16 mouse cellular contexts compared by ENCODE assay signal in the genomic region with DNA sequence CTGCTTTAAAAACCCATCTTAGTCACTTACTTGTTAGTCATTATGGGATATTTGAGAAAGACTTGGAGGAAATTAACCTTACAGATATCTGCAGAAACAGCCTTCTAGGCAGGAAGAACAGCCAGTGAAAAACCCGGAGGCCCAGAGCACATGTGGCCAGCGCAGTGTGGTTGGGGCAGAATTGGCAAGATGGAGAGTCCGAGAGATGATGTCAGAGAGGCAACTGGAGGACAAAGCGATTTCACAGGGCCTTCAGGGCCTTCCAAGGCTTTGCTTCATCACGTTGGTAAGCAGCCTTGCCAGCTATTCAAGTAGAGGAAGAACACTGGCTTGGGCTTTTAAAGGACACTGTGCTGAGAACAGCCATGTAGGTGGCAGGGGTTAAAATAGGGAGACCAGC. TPM values are rescaled to one million over a fixed set of nuclear protein-coding genes. Genes with fewer than 3 reads are reported as not detected.
A peak's percentile ranks its signal among the peaks of the same experiment; 100 is the strongest.
DNase-seq lines count a peak whose midpoint lies in the region.
"Had no signal": no experiment of that assay in that cellular context is flagged by ENCODE, and none has a peak within 500 bp of the region (broad histone marks: within the 10 kb centered on the region; RNA-seq: fewer than 3 reads in every experiment).

No protein-coding gene starts in this region.

- H3K27me3 ChIP-seq in heart, embryonic 10.5 days (ENCODE audit: insufficient read depth, poor library complexity, severe bottlenecking) = no peaks in the 10 kb centered on the region
- H3K27me3 ChIP-seq: limb, embryonic 15.5 days had no signal

- no peak overlapping the region for H3K4me3 ChIP-seq in heart, embryonic 10.5 days
- H3K4me3 ChIP-seq: limb, embryonic 15.5 days had no signal

- no peaks in the 10 kb centered on the region for H3K36me3 ChIP-seq in heart, embryonic 10.5 days
- H3K36me3 ChIP-seq: limb, embryonic 15.5 days had no signal

- intact Hi-C loops in heart, postnatal 10 days (cut with DNase I) = no loop called here

- 0 out of 2 replicates have a peak, but pooled peaks cover 4% of the 10 kb centered on the region for H3K4me1 ChIP-seq in heart, embryonic 10.5 days
- H3K4me1 ChIP-seq: limb, embryonic 15.5 days had no signal

- DNase-seq in heart, adult 18-20 months = peak; percentile 50 to 84
- DNase-seq in heart, embryonic 10.5 days (ENCODE audit: low spot score) = no peak
- peak; percentile 70 for DNase-seq in NIH3T3 (ENCODE audit: low read depth)
- DNase-seq in fat pad, adult 2 months (ENCODE audit: extremely low read depth, low read depth, low spot score) = peak; percentile 64
- peak; percentile 47 to 49 for DNase-seq in heart, postnatal 10 days
- no peak for DNase-seq in cerebellum, adult 9-11 months
- no peak for DNase-seq in layer of hippocampus, adult 9-10 months (ENCODE audit: low spot score)
- no peak for DNase-seq in ovary, postnatal 14 days (ENCODE audit: low spot score)
- DNase-seq: B cell, adult 2 months; cerebellum, adult 11 months; layer of hippocampus, postnatal 36 days had no signal

- H3K27ac ChIP-seq in heart, embryonic 10.5 days = no peak overlapping the region
- H3K27ac ChIP-seq: limb, embryonic 15.5 days had no signal

- 79% methylated on average over 5 of the region's 5 CpGs for WGBS in heart, embryonic 10.5 days

- 0 out of 2 replicates have a peak, but pooled peaks cover 3% of the 10 kb centered on the region for H3K9me3 ChIP-seq in heart, embryonic 10.5 days
- H3K9me3 ChIP-seq: limb, embryonic 15.5 days had no signal

RNA-seq across cellular contexts. Expression of gene Lrrc17, which starts 10.4 kb away (rescaled TPM):
- 1 to 10 TPM; 2.0 to 2.8 TPM for total RNA-seq in heart, adult 18-20 months (2021)
- 3.0 and 9.9 TPM in 2 replicates for polyA plus RNA-seq in heart, embryonic 10.5 days (2016; fragmentation: Nextera tagmentation; extraction: Ambion mirVana)
- total RNA-seq in heart, postnatal 10 days (2021) = 10 to 100 TPM; 13.4 to 14.7 TPM
- total RNA-seq: common myeloid progenitor, adult 5-6 weeks; hematopoietic stem cell, adult 5-6 weeks; megakaryocyte, adult 5-6 weeks had no signal
- polyA plus RNA-seq: inflammation-experienced regulatory T-cells, adult 6 months had no signal

Comparison
In these comparisons a context has a peak if more than half of its experiments do, and no peak if none do; other contexts are left out.
1. DNase-seq: peak in heart, adult 18-20 months (2 of 2), NIH3T3 (single experiment), fat pad, adult 2 months (single experiment) and heart, postnatal 10 days (2 of 2); none in heart, embryonic 10.5 days (single experiment), cerebellum, adult 9-11 months (single experiment), layer of hippocampus, adult 9-10 months (single experiment) and ovary, postnatal 14 days (single experiment).